Mouse (Mus musculus) CD4-positive naive resting alpha-beta T cell, adult 57 days (primary cell): Measurements from ENCODE around the gene Tubgcp4. TPM values are rescaled to one million over a fixed set of nuclear protein-coding genes. Genes with fewer than 3 reads are reported as not detected.

ENCODE experiments used
- total RNA-seq: library from RNA; stranded (reverse); gene quantifications from one replicate; pipeline ENCODE4 v1.2.4, GENCODE M21; 2023

Tubgcp4 gene
- 64.1 TPM for total RNA-seq

GRCm38 (mm10) chr2:121170481-121170971 lies at the start of gene Tubgcp4:
Tubgcp4 (plus strand) TSS chr2:121170654.

GRCm38 (mm10) chr2:121140018-121140882 lies 30.2 kb upstream of the Tubgcp4 start, which contains the start of the genes Adal and Lcmt2:
Adal (plus strand) TSS chr2:121140428.
Lcmt2 (minus strand) TSS chr2:121140653.

GRCm38 (mm10) chr2:121170980-121171742 lies 707 bp downstream of the Tubgcp4 start, which contains the start of gene Zscan29:
Zscan29 (minus strand) TSS chr2:121171125.

Other genes starting within 250 kb of the Tubgcp4 start
- gene Ubr1, start 199.9 kb upstream of the Tubgcp4 start, total RNA-seq: 67.5 TPM
- gene Tmem62, start 193.6 kb upstream of the Tubgcp4 start, total RNA-seq: 31.6 TPM
- gene Ccndbp1, start 162.3 kb upstream of the Tubgcp4 start, total RNA-seq: 80.3 TPM
- not detected for gene Epb42, start 133.6 kb upstream of the Tubgcp4 start, total RNA-seq
- gene Tgm5, start 84.8 kb upstream of the Tubgcp4 start, total RNA-seq: not detected
- not detected for gene Tgm7, start 60.9 kb upstream of the Tubgcp4 start, total RNA-seq
- 20.6 TPM for gene Adal, start 30.2 kb upstream of the Tubgcp4 start, total RNA-seq
- gene Lcmt2, start 30.0 kb upstream of the Tubgcp4 start, total RNA-seq: 14.9 TPM
- gene Zscan29, start 471 bp downstream of the Tubgcp4 start, total RNA-seq: 30.4 TPM
- 82.7 TPM for gene Trp53bp1, start 100.8 kb downstream of the Tubgcp4 start, total RNA-seq
- gene Map1a, start 118.9 kb downstream of the Tubgcp4 start, total RNA-seq: 0.12 TPM
- 18.4 TPM for gene Ppip5k1, start 184.7 kb downstream of the Tubgcp4 start, total RNA-seq
- not detected for gene Ckmt1, start 187.1 kb downstream of the Tubgcp4 start, total RNA-seq
- 1.8 TPM for gene Strc, start 216.5 kb downstream of the Tubgcp4 start, total RNA-seq
- 162 TPM for gene Pdia3, start 243.1 kb downstream of the Tubgcp4 start, total RNA-seq
- 2.0 TPM for gene Catsper2, start 243.1 kb downstream of the Tubgcp4 start, total RNA-seq